Mouse (Mus musculus): Measurements from ENCODE around the gene 4930519P11Rik.

GRCm38 (mm10) chr2:154655878-154656414, 42.7 kb upstream of the 4930519P11Rik start:
- TF ChIP-seq POLR2A (IDR thresholded peaks at IDR 0.05; ENCODE audit: borderline replicate concordance, control insufficient read depth, low read depth, low read length): no peak
- no peak for TF ChIP-seq CTCF (IDR thresholded peaks at IDR 0.05; ENCODE audit: control insufficient read depth, insufficient read depth, low read length)
